Mouse (Mus musculus) limb, embryonic 14.5 days (tissue): ENCODE results near the gene Traf4. TPM values are rescaled to one million over a fixed set of nuclear protein-coding genes. Genes with fewer than 3 reads are reported as not detected.

Experiments used
- ATAC-seq: fragments of 200-750 bp; cut with Nextera tagmentation; 2 replicates; pipeline ENCODE4 v1.8.0; 2017; ENCODE audit warnings: low read depth, moderate number of reproducible peaks, moderate TSS enrichment; ENCODE audit not compliant: low FRiP score
- DNase-seq: peaks from one replicate; pipeline ENCODE4 v3.0.0-alpha.2; 2015; ENCODE audit warnings: low spot score
- H3K27ac ChIP-seq: fragments of 300-500 bp; sonication (generic); replicated peaks from 2 replicates; pipeline ENCODE4 v1.5.1; 2014; ENCODE audit warnings: low read depth, mild to moderate bottlenecking, low read length, moderate library complexity, mixed read lengths
- H3K27me3 ChIP-seq: fragments of 300-500 bp; sonication (generic); 2 replicates; pipeline ENCODE4 v1.6.1; 2014; ENCODE audit warnings: low read length, mixed read lengths; ENCODE audit not compliant: control insufficient read depth, insufficient read depth
- H3K36me3 ChIP-seq: fragments of 300-500 bp; sonication (generic); 2 replicates; pipeline ENCODE4 v1.6.1; 2014; ENCODE audit warnings: mild to moderate bottlenecking, low read length, moderate library complexity, mixed read lengths; ENCODE audit not compliant: control insufficient read depth, insufficient read depth
- H3K4me1 ChIP-seq: fragments of 300-500 bp; sonication (generic); 2 replicates; pipeline ENCODE4 v1.6.1; 2014; ENCODE audit warnings: antibody characterized with exemption, low read length, mixed read lengths; ENCODE audit not compliant: control insufficient read depth, insufficient read depth
- H3K4me2 ChIP-seq: fragments of 300-500 bp; sonication (generic); replicated peaks from 2 replicates; pipeline ENCODE4 v1.6.1; 2014; ENCODE audit warnings: low read depth, mild to moderate bottlenecking, low read length, moderate library complexity; ENCODE audit not compliant: severe bottlenecking
- H3K4me3 ChIP-seq: fragments of 300-500 bp; sonication (generic); replicated peaks from 2 replicates; pipeline ENCODE4 v1.5.1; 2014; ENCODE audit warnings: low read length
- H3K9ac ChIP-seq: fragments of 300-500 bp; sonication (generic); 2 replicates; pipeline ENCODE4 v1.6.1; 2014; ENCODE audit warnings: mild to moderate bottlenecking, low read depth, low read length, moderate library complexity; ENCODE audit not compliant: severe bottlenecking
- H3K9me3 ChIP-seq: fragments of 300-500 bp; sonication (generic); 2 replicates; pipeline ENCODE4 v1.6.1; 2016; ENCODE audit warnings: low read length; ENCODE audit not compliant: control insufficient read depth
- POLR2A ChIP-seq: fragments of 200-500 bp; IDR thresholded peaks from 2 replicates; pipeline ENCODE4 v1.8.0; 2012; ENCODE audit warnings: inconsistent platforms, mild to moderate bottlenecking, moderate library complexity, borderline replicate concordance; ENCODE audit not compliant: insufficient read depth, insufficient read length; ENCODE audit errors: extremely low read depth
- WGBS: fragments of 180-500 bp; shearing (Covaris S2); extraction: QIAGEN DNeasy Blood & Tissue Kit; methylation state at CpG from one replicate; pipeline ENCODE4 v1.1.7; 2014; 5-methylcytosine and 5-hydroxymethylcytosine counted together
- polyA plus RNA-seq, 2 experiments: library from polyadenylated mRNA; depleted of rRNA in 1 of 2; stranded (reverse) in 1 of 2; unstranded in 1 of 2; fragments of >200 nt; fragmentation: Nextera tagmentation in 1 of 2; extraction: Ambion mirVana in 1 of 2; gene quantifications; 2 replicates each; pipeline versions ENCODE4 v1.2.1 to v1.2.3; 2012 to 2014

Gene Traf4
- polyA plus RNA-seq, 2 experiments = 59.0 to 159 TPM

DNA sequence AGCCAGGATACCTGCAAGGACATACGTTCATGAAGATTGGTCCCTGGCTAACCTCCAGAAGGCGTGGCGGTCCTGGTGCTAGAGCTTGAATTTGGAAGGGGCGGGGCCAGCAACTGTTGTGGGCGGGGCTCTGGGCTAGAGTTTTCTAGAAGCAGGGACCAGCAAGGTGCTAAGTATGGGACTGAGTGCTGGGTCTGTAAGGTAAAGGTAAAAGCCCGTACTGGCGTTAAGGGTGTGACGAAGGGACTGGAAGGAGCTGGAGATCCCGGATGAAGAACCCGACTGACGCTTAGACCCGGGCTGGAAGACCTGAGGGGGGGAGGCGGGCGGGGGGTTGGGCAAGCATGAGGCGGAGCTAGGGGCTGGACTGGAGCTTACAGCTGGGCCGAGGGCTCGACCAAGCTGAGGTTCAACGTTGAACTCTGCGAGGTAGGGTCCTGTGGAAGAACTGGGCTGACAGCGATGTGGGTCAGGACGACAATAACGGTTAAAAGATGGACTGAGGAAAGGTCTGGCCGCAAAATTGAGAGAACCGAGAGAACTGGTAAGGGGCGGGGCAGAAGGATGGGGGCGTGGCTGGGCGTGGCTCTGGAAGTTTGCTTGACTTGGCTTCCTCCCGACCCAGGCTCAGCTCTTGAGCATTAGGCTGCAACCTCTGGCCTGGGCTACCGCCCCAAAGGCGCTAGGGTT, 29.2 kb upstream of the Traf4 start:
- 0 out of 2 replicates have a peak overlapping the region, but pooled peaks have one; percentile 13 for H3K27ac ChIP-seq
- H3K9me3 ChIP-seq = no peaks in the 10 kb centered on the region
- H3K36me3 ChIP-seq = peaks cover 34% of the 10 kb centered on the region
- DNase-seq (peak; percentile 83), ATAC-seq (peak; percentile 74)
- peak overlapping the region; percentile 56 for H3K4me2 ChIP-seq
- H3K4me3 ChIP-seq = peak overlapping the region; percentile 47
- TF ChIP-seq POLR2A = no peak
- peaks cover 14% of the 10 kb centered on the region for H3K4me1 ChIP-seq
- H3K27me3 ChIP-seq = no peaks in the 10 kb centered on the region
- WGBS = 4% methylated on average over 28 of the region's 30 CpGs
- H3K9ac ChIP-seq = peak overlapping the region; percentile 41

DNA sequence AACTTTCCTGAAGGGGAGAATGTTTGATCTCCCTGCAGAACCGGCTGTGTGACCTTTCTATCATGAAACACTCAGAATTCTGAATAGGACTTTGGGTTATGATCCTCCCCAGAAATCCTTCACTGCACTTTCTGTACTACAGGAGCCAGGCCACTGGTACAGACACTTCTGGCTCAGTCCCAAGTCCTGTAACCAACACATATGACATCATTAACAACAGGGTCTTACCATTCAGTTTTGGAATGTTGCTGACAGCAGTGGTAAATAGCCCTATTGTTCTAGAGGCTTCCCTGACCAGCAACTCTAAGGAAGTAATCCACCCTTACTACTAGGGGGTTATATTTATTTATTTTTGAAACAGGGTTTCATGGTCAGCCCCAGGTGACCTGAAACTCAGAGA, 27.7 kb upstream of the Traf4 start, which contains the start of gene Proca1:
Proca1 (plus strand) TSS at position 280 of the 400 bp plus-strand sequence.
- TF ChIP-seq POLR2A = no peak
- H3K4me2 ChIP-seq = peak within 1 kb of the TSS; percentile 56
- peaks cover 34% of the 10 kb centered on the region for H3K36me3 ChIP-seq
- ATAC-seq (no peak), DNase-seq (no peak)
- H3K4me1 ChIP-seq = peaks cover 14% of the 10 kb centered on the region
- H3K9ac ChIP-seq = no peak within 1 kb of the TSS
- peak within 1 kb of the TSS; percentile 47 for H3K4me3 ChIP-seq
- H3K27me3 ChIP-seq = no peaks in the 10 kb centered on the region
- no peaks in the 10 kb centered on the region for H3K9me3 ChIP-seq
- H3K27ac ChIP-seq = no peak within 1 kb of the TSS
- whole genome bisulfite sequencing = 85% methylated on average over 1 of the region's 1 CpGs

DNA sequence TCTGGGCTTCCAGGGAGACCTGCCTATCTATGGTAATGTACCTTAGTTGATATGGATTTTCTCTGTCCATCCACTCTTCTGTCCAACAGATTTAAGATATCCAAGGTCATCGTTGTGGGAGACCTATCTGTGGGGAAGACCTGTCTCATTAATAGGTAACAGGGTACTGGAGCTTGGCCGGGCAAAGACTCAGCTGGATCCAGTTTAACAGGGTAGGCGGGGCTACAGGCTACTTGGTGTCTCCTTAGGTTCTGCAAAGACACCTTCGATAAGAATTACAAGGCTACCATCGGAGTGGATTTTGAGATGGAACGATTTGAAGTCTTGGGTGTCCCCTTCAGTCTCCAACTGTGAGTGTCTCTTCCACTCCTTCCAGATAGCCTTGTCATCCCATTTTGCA, 24.7 kb upstream of the Traf4 start:
- Histone ChIP-seq H3K4me3 (peak overlapping the region; percentile 84), H3K27ac (peak overlapping the region; percentile 99), H3K4me2 (peak overlapping the region; percentile 73), H3K4me1 (peaks cover 14% of the 10 kb centered on the region), H3K9me3 (no peaks in the 10 kb centered on the region), H3K36me3 (peaks cover 34% of the 10 kb centered on the region), H3K9ac (peak overlapping the region; percentile 91), H3K27me3 (no peaks in the 10 kb centered on the region)
- WGBS = 48% methylated on average over 6 of the region's 6 CpGs
- DNase-seq (no peak), ATAC-seq (no peak)
- TF ChIP-seq POLR2A = no peak

DNA sequence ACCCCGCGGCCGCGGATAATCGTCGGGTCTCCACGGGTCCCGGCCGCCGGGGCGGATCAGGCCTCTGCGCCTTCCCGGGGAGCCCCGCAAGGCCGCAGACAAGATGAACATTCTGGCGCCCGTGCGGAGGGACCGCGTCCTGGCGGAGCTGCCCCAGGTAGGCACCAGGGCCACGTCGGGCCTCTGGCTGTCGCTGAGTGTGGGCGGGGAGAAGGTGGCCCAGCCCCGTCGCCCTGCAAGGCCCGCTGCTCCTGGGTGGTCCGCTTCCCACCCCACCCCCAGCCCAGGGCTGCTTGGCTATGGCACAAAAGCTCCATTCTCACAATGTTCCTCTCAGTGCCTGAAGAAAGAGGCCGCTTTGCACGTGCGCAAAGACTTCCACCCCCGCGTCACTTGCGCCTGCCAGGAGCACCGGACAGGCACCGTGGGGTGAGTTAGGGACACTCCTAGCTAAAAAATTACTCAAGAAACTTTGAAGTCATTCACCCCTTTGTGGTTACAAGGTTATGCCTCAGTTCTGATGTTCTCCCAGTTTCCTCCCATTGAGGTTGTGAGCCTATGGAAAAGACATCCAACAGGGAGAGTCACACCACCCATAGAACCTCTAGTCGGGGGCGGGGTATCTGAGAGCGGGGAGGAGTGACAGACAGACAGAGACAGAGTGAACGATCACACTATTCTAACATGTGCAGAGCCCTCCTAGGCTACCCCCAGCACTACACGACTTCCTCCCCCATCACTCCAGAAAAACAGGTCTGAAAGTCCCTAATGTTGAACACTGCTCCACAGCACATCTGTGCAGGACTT, 24.0 kb upstream of the Traf4 start:
- Histone ChIP-seq H3K4me1 (peaks cover 12% of the 10 kb centered on the region), H3K36me3 (peaks cover 34% of the 10 kb centered on the region), H3K4me2 (peak overlapping the region; percentile 73), H3K9me3 (no peaks in the 10 kb centered on the region), H3K4me3 (peak overlapping the region; percentile 84), H3K9ac (peak overlapping the region; percentile 91), H3K27ac (peak overlapping the region; percentile 99), H3K27me3 (no peaks in the 10 kb centered on the region)
- TF ChIP-seq POLR2A = peak; percentile 89
- DNase-seq (peak; percentile 89), ATAC-seq (peak; percentile 76)
- WGBS = under 1% methylated on average over 33 of the region's 42 CpGs
